In genomic region chr19:53902739-53903487, GRCm38 (mm10) we compare ENCODE assay signal across 8 mouse cellular contexts. TPM values are rescaled to one million over a fixed set of nuclear protein-coding genes. Genes with fewer than 3 reads are reported as not detected.
DNase-seq lines count a peak whose midpoint lies in the region; ATAC-seq lines count a peak whose summit lies in the region.

No protein-coding gene starts in this region.

- peak overlapping the region; percentile 95 for H3K4me3 ChIP-seq in hindbrain, embryonic 11.5 days (ENCODE audit: low read depth, low read length)

- no peaks in the 10 kb centered on the region for H3K36me3 ChIP-seq in hindbrain, embryonic 11.5 days (ENCODE audit: control insufficient read depth, insufficient read depth, low read length)

- no peaks in the 10 kb centered on the region for H3K9me3 ChIP-seq in hindbrain, embryonic 11.5 days (ENCODE audit: control insufficient read depth, low read length)

- under 1% methylated on average over 31 of the region's 61 CpGs for WGBS in hindbrain, embryonic 11.5 days

- no peaks in the 10 kb centered on the region for H3K4me1 ChIP-seq in hindbrain, embryonic 11.5 days (replicated peaks; ENCODE audit: control insufficient read depth, insufficient read depth, low read length)

- peak; percentile 93 for DNase-seq in MEL-GATA-1-ER (ENCODE audit: extremely low read depth, low read depth)
- DNase-seq in cerebellum, adult 8-10 months, result peak; percentile 91
- DNase-seq in hindbrain, embryonic 11.5 days (ENCODE audit: low spot score), result peak; percentile 98
- DNase-seq in layer of hippocampus, postnatal 10 days (ENCODE audit: low spot score in 2 of 2), result peak; percentile 92 to 95
- DNase-seq in lung, postnatal 10 days, result peak; percentile 97
- DNase-seq in ovary, postnatal 36 days (ENCODE audit: low spot score), result peak; percentile 95
- DNase-seq in thymus, postnatal 25 days, result peak; percentile 94

- peak; percentile 90 for ATAC-seq in frontal cortex, adult (ENCODE audit: low TSS enrichment)
- ATAC-seq in hindbrain, embryonic 11.5 days (ENCODE audit: low FRiP score), result peak; percentile 99

- peak overlapping the region; percentile 88 for H3K9ac ChIP-seq in hindbrain, embryonic 11.5 days (ENCODE audit: low read depth, low read length)

- H3K4me2 ChIP-seq in hindbrain, embryonic 11.5 days (replicated peaks; ENCODE audit: low read depth, low read length), result peak overlapping the region; percentile 70

- H3K27ac ChIP-seq in hindbrain, embryonic 11.5 days (ENCODE audit: low read depth, low read length), result peak overlapping the region; percentile 85

- no peaks in the 10 kb centered on the region for H3K27me3 ChIP-seq in hindbrain, embryonic 11.5 days (ENCODE audit: control insufficient read depth, insufficient read depth, low read length)

RNA-seq across cellular contexts. Expression of gene Pdcd4, which starts 10.9 kb away (rescaled TPM):
- polyA plus RNA-seq in hindbrain, embryonic 11.5 days (2014; fragmentation: Nextera tagmentation; extraction: Ambion mirVana), result 66.9 and 82.4 TPM in 2 replicates
- total RNA-seq in layer of hippocampus, postnatal 10 days (2021), result 100 to 1,000 TPM; 110 to 118 TPM

RNA-seq across cellular contexts. Expression of gene Shoc2, which starts 41.2 kb away (rescaled TPM):
- polyA plus RNA-seq in hindbrain, embryonic 11.5 days (2014; fragmentation: Nextera tagmentation; extraction: Ambion mirVana), result 80.9 and 81.1 TPM in 2 replicates
- 10 to 100 TPM; 50.3 to 56.3 TPM for total RNA-seq in layer of hippocampus, postnatal 10 days (2021)

RNA-seq across cellular contexts. Expression of gene Bbip1, which starts 41.5 kb away (rescaled TPM):
- 139 and 142 TPM in 2 replicates for polyA plus RNA-seq in hindbrain, embryonic 11.5 days (2014; fragmentation: Nextera tagmentation; extraction: Ambion mirVana)
- 10 to 100 TPM; 91.9 to 92.8 TPM for total RNA-seq in layer of hippocampus, postnatal 10 days (2021)

Comparison
In these comparisons a context has a peak if more than half of its experiments do, and no peak if none do; other contexts are left out.
1. Peak in every context shown above with its lines: DNase-seq, ATAC-seq, H3K4me3 ChIP-seq and H3K27ac ChIP-seq.